Mouse (Mus musculus) lung, adult 2 months (tissue): ENCODE data around the gene Nck1.

Experiments
- CTCF ChIP-seq: fragments of 200-500 bp; IDR thresholded peaks from 2 replicates; pipeline ENCODE4 v1.5.1; 2011; ENCODE audit warnings: mild to moderate bottlenecking, low read length, control low read depth; ENCODE audit not compliant: insufficient read depth
- POLR2A ChIP-seq: fragments of 200-500 bp; IDR thresholded peaks from 2 replicates; pipeline ENCODE4 v1.6.1; 2011; ENCODE audit warnings: low read depth, mild to moderate bottlenecking, control low read depth, low read length, borderline replicate concordance; ENCODE audit errors: extremely low read depth

- TF ChIP-seq POLR2A (no peak), CTCF (no peak)
These were observed 13.1 kb upstream of the Nck1 start for GRCm38 (mm10) chr9:100558991-100559390.
